Mouse (Mus musculus) ovary, adult 18-20 months (tissue): ENCODE measurements at regions not wholly inside any gene's neighbourhood (a gene's known extent, or its start where the extent isn't known, plus 50 kb on each side); places are given as distances from the start of the nearest gene placed in this dataset.
"Not testable (repeated sequence)": the region's sequence is repeated elsewhere in the genome, so short reads cannot be mapped to it uniquely, and the experiment has no call there.

Experiments
- DNase-seq: peaks from one replicate; pipeline ENCODE4 v3.0.0; 2022; ENCODE audit warnings: low spot score, mixed read lengths

GRCm38 (mm10) chr1:16904690-16905089 is 811.6 kb upstream of the 4930444P10Rik start:
- DNase-seq: no peak

- not testable (repeated sequence) for DNase-seq
Measured at GRCm38 (mm10) chr1:16868383-16868782, 775.3 kb upstream of the 4930444P10Rik start.

GRCm38 (mm10) chr1:16867086-16867835 is 774.1 kb upstream of the 4930444P10Rik start:
- not testable (repeated sequence) for DNase-seq

- DNase-seq: no peak
Measured at GRCm38 (mm10) chr1:16837111-16837510, 744.0 kb upstream of the 4930444P10Rik start.

GRCm38 (mm10) chr1:16824709-16825108 is 731.6 kb upstream of the 4930444P10Rik start:
- DNase-seq: not testable (repeated sequence)

GRCm38 (mm10) chr1:16824057-16824456 is 730.9 kb upstream of the 4930444P10Rik start:
- DNase-seq: no peak

GRCm38 (mm10) chr1:16821186-16821585 is 728.1 kb upstream of the 4930444P10Rik start:
- DNase-seq: no peak

- DNase-seq: no peak
Measured at GRCm38 (mm10) chr1:16816572-16816971, 723.4 kb upstream of the 4930444P10Rik start.

- DNase-seq: no peak
Measured at GRCm38 (mm10) chr1:16815731-16816130, 722.6 kb upstream of the 4930444P10Rik start.

- DNase-seq: no peak
Measured at GRCm38 (mm10) chr1:16809370-16810150, 716.4 kb upstream of the 4930444P10Rik start.

GRCm38 (mm10) chr1:16798292-16798691 is 705.2 kb upstream of the 4930444P10Rik start:
- peak; percentile 30 for DNase-seq

GRCm38 (mm10) chr1:16796449-16796848 is 703.3 kb upstream of the 4930444P10Rik start:
- no peak for DNase-seq

- DNase-seq: no peak
Measured at GRCm38 (mm10) chr1:16790733-16791309, 697.7 kb upstream of the 4930444P10Rik start.

- DNase-seq: no peak
Measured at GRCm38 (mm10) chr1:16779791-16780190, 686.7 kb upstream of the 4930444P10Rik start.

- DNase-seq: no peak
Measured at GRCm38 (mm10) chr1:16760951-16761350, 667.8 kb upstream of the 4930444P10Rik start.
